Mouse (Mus musculus): ENCODE data around the gene Ifitm1.
A peak's percentile ranks its signal among the peaks of the same experiment; 100 is the strongest.

The Ifitm1 gene

DNA sequence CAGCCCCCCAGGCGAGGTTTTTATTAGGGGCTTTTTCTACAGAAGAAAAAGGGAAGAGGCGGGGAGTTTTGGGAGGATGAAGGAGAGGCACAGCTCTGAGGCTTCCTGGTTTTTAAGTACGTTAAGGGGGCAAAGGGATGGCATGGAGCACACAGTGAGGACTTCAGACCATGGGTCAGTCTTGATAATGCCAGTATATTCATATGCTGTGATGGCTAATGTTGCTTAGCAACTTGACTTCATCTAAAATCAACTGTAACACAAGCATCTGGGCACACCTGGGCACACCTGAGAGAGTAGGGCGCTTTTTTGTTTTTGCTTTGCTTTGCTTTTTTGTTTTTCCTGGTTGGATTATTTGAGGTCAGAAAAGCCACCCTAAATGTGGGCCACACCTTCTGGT lies at the start of gene Ifitm1:
TSS of gene Ifitm1 (plus strand) at position 301 of the 400 bp plus-strand sequence.
- no peak for DNase-seq (ENCODE audit: low spot score in 2 of 2)

DNA sequence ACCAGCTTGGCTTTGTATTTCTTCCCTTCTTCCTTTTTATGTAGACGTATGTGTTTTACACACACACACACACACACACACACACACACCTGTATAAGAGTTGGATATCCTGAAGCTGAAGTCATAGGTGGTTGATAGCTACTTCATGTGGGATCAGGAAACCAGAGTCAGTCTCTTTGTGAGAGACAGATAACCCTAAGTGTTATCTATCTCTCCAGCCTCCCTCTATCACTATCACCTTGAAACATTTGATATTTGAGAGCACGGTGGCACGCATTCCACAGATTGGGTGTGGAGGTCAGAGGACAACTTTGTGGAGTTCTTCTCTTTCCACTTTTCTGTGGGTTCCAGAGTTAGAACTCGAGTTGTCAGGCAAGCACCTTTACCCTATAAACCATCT lies 47.1 kb upstream of the Ifitm1 start:
- DNase-seq (ENCODE audit: low spot score in 2 of 2) = no peak

DNA sequence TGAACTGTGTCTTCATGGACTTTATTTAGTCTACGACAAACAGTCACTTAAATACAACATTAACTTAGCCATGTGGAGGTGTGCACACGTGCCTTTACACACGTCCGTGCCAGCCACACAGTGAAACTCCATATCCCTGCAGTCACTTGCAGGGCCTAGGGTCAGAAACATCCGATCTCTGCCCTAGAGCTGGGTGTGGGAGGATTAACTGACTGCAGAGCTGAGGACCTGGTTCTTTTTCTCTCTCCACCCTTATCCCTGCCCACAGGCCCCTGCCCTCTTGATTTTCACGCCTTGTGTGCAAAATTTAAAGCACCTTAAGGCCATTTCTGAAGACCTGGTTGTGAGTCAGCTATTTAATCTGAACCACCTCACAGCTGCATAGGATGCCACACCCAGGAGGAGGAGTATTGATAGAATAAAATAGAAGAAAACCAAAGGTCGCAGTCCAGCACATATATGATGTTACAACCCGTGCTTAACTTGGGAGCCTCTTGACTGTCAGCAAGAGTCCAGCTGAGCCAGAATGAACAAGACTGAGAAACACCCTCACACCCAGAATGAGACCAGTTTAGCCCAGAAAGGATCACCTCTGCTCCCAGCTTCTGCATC lies 46.5 kb upstream of the Ifitm1 start, which contains the start of gene Nlrp6:
TSS of gene Nlrp6 (plus strand) at position 485 of the 612 bp plus-strand sequence.
- DNase-seq (ENCODE audit: low spot score in 2 of 2) = no peak

DNA sequence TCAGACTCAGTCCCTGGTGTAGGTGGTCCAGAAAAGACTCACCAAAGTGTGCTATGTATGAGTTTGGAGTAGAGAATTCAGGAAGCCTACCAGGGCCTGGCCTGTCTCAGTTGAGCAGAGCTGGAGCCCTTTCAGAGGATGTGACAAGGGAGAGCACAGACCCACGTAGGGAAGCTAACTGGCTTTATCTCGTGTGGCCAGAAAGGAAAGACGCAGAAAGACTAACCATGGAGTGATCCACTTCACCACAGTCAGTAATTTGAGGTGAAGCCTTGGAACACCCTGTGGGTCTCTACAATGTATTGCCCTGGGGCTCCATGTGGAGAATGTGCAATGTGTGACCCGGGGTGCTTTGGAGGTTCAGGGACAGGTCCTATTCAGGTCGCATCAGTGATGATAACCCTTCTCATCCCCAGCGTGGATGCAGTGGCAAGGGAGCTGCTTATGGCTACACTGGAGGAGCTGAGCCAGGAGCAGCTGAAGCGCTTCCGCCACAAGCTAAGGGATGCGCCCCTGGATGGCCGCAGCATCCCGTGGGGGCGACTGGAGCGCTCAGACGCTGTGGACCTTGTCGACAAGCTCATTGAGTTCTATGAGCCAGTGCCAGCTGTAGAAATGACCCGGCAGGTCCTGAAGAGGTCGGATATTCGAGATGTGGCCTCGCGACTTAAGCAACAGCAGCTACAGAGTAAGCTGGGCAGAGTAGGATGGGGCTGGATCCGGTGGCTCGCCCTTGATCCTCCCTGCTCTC lies 45.6 kb upstream of the Ifitm1 start:
- no peak for DNase-seq (ENCODE audit: low spot score in 2 of 2)

DNA sequence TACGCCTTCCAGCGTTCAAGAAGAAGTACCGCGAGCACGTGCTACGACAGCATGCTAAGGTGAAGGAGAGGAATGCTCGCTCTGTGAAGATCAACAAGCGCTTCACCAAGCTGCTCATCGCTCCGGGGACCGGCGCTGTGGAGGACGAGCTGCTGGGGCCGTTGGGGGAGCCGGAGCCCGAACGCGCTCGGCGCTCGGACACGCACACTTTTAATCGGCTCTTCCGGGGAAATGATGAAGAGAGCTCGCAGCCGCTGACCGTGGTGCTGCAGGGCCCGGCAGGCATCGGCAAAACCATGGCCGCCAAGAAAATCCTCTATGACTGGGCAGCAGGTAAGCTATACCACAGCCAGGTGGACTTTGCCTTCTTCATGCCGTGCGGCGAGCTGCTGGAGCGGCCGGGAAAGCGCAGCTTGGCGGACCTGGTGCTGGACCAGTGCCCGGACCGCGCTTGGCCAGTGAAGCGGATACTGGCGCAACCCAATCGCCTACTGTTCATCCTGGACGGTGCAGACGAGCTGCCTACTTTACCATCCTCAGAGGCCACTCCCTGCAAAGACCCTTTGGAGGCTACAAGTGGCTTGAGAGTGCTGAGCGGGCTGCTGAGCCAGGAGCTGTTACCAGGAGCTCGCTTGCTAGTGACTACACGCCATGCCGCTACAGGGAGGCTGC lies 44.5 kb upstream of the Ifitm1 start:
- DNase-seq (ENCODE audit: low spot score in 2 of 2) = no peak

DNA sequence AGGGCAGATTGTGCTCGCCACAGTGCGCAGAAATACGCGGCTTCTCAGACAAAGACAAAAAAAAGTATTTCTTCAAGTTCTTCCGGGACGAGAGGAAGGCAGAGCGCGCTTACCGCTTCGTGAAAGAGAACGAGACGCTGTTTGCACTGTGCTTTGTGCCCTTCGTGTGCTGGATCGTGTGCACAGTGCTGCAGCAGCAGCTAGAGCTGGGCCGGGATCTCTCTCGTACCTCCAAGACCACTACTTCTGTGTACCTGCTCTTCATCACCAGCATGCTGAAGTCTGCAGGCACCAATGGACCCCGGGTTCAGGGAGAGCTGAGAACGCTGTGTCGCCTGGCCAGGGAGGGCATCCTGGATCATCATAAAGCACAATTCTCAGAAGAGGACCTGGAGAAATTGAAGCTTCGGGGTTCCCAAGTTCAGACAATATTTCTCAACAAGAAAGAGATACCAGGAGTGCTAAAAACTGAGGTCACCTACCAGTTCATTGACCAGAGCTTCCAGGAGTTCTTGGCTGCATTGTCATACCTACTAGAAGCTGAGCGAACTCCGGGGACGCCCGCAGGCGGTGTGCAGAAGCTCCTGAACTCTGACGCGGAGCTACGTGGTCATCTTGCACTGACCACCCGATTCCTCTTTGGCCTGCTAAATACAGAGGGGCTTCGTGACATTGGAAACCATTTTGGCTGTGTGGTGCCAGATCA lies 43.8 kb upstream of the Ifitm1 start:
- DNase-seq (ENCODE audit: low spot score in 2 of 2) = no peak

DNA sequence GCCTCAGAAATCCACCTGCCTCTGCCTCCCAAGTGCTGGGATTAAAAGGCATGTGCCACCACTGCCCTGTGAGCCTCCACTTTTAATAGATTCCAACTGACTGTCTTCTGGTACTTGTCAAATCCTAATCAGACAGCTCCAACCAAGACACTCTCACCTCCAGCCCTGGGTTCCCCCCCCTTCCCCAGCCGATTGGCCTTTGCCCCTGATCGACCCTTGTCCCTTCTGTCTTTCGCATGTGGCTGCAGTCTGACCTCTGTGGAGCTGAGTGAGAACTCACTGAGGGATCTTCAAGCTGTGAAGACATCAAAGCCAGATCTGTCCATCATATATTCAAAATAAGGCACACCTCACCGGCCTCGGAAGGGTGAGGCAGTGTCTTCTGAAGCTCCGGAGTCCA lies 39.8 kb upstream of the Ifitm1 start:
- no peak for DNase-seq (ENCODE audit: low spot score in 2 of 2)

DNA sequence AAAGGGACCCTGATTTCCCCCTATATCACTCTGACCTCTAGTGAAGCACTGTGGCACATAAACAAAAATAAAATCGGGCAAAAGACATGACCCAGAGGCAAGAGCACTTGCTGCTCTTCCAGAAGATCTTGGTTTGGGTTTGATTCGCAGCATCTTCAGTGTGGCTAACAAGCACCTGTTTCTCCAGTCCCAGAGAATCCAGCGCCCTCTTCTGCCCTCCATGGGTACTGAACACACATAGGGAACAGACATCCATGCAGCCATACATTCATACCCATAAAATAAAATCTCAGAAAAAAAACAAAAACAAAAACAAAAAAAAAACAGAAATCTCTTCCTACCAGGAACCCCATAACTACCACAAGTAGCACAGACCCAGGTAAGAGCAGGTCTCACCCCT lies 28.6 kb upstream of the Ifitm1 start:
- DNase-seq (ENCODE audit: low spot score in 2 of 2) = no peak

DNA sequence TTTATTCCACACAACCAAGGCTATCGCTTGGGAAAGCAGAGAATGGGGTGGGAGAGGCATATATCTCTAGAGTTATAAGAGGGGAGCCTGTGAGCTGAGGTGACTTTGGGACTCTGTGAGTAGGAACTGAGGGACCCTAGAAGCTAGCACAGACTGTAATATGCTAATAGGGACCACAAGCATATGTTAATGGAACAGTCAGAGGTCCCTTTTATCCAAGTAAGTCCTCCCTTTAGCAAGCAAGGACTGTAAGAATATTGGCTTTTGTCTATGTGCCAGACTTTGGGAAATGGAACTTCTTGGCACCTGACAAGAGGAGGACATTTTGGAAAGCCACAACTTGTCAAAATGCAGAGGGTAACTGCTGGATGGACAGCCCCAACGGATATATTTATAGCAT lies 28.1 kb upstream of the Ifitm1 start:
- DNase-seq (ENCODE audit: low spot score in 2 of 2) = no peak

DNA sequence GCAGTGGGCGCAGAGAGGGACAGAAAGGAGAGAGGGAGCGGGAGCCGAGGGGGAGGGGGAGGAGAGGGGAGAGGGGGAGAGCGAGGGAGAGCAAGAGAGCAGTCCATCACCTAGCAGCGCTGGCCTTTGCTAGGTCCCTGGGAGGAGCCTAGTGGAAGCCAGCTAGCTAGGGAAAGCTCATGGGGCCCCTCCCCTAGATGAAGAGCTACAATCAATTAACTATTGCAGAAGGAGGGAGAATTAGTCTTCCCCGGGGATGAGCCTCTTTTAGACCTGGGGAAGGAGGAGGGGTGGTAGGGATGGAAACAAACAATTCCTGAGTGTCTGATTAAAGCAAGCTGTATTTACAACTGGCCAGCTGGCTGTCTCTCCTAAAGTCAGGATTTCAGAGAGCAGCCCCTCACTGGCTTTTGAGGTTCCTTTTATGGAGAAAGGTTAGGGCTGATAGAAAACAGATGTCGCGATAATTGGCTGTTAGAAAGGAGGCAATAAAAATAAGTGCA lies 27.3 kb upstream of the Ifitm1 start:
- DNase-seq (ENCODE audit: low spot score in 2 of 2) = no peak

DNA sequence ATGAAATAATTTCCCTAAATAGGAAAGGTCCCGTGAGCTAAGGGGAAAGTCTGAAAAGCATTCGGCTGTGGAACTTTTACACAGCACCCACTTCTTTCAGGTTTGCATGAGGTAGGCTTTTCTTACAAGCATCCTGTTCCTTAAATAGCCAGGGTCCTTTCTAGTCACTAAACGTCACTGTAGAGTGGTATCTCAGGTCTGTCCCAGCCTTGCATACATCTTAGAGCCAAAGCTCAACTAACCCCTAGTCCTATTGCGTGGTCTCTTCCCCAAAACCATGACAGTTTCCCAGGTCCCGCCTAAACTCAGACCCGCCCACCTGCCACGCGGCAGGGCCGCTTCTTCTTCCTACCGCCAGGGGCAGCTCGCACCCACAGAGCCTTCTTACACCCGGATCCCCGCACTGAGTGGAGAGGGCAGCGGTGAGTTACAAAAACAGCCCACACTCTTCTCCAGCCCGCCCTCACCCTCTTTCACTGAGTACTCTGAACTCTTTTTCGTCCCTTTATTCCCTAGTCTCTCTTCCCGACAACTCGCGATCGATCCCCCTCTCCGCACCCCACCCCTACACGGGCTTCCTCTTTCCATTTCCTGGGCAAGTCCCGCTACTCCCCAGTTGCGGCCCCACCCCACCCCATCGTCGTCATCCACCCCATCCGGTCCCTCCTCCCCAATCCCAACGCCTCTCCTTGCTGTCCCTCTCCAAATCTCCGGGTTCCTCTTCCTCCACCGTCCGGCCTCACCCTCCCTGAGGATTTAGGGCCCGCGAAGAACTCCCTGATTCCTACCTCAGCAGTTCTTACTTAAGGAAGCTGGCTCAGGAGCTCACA lies 25.6 kb upstream of the Ifitm1 start, which contains the start of gene Pgghg:
TSS of gene Pgghg (plus strand) at position 170 of the 830 bp plus-strand sequence.
- peak; percentile 29 to 35 for DNase-seq (ENCODE audit: low spot score in 2 of 2)

DNA sequence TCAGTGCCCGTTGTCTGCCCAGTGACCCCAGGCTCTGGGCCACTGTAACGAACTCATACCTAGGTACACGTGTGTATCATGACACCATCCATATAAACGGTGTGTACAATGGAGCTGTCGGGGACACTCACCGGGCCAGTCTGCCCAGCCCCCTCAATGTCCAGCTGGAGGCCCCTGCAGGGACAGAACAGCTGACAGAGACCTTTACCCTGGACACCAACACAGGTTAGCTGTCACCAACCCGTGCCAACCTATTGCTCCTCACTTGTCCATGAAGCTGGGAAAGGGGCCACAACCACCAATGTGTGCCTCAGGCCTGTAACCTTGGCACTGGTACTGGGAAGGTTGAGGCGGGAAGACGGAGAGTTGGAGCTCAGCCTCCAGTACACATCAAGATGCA lies 24.7 kb upstream of the Ifitm1 start:
- no peak for DNase-seq (ENCODE audit: low spot score in 2 of 2)

DNA sequence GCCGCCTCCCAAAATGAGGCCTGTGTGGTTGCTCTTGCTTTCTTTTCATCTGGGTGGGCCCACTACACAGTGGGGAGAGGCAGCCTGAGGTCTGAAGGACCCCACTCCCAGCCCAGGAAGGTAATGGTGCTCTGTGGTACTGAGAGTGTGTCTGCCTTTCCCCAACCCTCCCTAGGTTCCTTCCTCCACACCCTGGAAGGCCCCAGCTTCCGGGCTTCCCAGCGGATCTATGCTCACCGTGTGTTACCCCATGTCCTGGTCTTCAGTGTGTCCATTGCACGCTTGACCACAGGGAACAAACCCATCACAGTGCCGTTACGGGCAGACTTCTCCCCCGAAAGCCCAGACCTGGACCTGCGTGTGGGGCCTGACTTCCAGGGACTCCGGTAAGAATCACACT lies 24.2 kb upstream of the Ifitm1 start:
- DNase-seq (ENCODE audit: low spot score in 2 of 2) = no peak

DNA sequence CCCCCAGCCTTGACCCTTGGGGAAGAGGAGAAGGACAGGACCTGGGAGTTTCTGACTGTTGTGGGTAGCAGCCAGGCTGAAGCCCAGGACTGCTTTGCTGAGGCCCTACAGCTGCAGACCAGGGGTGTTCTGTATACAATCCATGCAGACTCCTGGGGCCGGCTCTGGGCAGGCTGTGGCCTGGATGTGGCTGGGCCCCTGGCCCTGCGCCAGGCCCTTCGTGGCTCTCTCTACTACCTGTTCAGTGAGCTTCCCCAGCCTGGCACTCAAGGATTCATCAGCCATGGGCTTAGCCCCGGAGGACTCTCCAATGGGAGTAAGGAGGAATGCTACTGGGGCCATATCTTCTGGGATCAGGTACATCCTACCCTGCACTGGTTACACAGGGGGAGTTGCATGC lies 23.7 kb upstream of the Ifitm1 start:
- DNase-seq (ENCODE audit: low spot score in 2 of 2) = no peak

DNA sequence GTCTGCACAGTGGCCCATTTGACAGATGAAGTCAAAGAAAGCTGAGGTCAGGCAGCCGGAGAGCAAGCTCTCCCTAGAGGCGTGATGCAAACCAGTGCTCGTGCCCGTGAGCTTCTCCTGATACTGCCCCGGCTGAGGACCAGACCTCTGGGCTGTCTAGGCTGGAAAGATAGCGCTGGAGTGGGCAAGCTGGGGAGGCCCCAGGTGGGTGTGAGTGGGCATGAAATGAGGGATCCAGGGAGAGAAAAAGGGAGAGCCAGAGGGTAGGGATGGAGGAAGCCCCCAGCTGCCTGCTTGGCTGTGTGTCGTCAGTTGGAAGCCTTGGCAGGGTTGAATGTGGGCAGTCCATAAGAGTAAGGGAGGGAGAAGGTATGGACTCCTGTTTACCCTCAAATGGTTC lies 22.8 kb upstream of the Ifitm1 start:
- no peak for DNase-seq (ENCODE audit: low spot score in 2 of 2)

DNA sequence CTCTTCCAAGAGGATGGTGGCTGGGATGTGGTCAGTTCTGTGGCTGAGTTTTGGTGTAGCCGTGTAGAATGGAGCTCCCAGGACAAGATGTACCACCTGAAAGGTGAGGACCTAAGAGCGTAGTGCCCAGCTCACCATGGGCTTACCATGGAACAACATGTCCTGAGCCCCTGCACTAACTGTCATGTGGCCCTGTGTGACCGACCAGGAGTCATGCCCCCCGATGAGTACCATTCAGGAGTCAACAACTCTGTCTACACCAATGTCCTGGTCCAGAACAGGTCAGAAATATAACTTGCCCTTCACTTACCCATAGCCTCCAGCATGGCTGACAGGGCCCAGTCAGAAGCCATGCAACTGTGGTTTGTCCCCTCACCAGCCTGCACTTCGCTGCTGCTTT lies 21.8 kb upstream of the Ifitm1 start:
- DNase-seq (ENCODE audit: low spot score in 2 of 2) = no peak

DNA sequence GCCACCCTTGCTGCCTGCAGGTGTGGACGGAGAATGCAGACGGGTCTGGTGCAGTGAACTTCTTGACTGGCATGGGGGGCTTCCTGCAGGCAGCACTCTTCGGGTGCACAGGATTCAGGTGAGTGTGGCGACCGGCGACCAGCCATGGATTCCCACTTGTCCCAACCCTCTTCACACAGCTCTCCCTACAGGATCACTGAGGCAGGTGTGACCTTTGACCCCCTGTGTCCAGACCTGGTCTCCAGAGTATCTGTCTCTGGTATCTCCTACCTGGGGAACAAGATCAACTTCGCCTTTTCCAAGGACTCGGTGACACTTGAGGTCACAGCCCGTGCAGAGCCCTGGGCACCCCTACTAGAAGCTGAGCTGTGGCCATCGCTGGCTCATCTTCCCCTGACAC lies 20.7 kb upstream of the Ifitm1 start:
- no peak for DNase-seq (ENCODE audit: low spot score in 2 of 2)

DNA sequence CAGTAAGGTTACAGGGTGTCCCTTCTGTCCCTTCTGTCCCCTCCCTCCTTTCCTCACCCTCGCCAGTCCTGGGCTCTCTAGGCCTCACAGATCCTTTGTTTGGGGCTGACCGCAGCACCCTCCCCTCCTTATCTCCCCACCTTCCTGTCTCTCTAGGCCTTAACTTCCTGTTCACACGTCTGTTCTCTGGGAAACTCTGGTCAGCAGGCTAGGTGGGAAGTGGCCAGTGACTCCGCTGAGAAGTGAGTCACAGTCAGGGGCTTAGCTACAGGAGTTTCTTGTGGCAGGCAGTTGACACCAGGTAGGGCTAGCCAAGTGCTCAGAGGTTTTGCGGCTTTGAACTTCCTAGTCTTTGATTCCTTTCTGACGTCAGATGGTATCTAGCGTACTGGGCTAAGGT lies 20.0 kb upstream of the Ifitm1 start:
- no peak for DNase-seq (ENCODE audit: low spot score in 2 of 2)

DNA sequence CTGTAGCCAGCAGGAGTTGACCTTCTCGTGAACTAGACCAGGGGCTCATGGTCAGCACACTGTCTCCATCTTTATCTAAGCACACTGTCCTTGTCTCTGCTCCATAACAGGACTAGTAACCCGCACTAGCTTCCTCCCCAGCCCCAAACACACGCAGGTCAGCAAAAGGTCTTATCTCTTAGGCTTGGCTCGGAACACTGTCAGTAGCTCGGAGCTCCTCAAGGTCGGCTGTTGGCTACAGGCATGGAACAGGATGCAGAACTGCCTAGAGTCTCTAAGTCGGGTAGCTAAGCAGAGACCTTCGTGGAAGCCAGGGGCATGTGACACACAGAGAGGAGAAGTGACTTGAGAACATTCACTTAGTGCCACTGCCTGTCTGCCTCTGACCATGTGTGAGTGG lies 18.9 kb upstream of the Ifitm1 start:
- no peak for DNase-seq (ENCODE audit: low spot score in 2 of 2)

DNA sequence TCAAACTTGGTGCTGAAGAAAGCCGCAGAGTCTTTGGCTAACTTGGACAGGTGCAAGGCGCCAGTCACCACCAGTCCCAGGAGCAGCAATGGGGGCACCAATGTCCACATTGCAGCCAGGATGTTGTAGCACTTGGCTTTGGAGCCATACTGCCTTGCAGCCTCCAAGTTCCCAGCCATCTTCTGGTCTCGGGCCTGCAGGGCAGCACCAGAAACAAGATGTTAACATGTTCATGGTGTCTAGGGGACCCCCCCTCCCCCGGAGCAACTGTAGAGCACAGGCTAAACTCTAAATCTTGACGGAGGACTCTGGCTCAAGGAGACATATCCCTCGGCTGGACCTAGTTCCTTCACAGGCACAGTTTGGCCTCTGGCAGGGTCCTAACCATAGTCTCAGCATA lies 17.8 kb upstream of the Ifitm1 start:
- no peak for DNase-seq (ENCODE audit: low spot score in 2 of 2)

DNA sequence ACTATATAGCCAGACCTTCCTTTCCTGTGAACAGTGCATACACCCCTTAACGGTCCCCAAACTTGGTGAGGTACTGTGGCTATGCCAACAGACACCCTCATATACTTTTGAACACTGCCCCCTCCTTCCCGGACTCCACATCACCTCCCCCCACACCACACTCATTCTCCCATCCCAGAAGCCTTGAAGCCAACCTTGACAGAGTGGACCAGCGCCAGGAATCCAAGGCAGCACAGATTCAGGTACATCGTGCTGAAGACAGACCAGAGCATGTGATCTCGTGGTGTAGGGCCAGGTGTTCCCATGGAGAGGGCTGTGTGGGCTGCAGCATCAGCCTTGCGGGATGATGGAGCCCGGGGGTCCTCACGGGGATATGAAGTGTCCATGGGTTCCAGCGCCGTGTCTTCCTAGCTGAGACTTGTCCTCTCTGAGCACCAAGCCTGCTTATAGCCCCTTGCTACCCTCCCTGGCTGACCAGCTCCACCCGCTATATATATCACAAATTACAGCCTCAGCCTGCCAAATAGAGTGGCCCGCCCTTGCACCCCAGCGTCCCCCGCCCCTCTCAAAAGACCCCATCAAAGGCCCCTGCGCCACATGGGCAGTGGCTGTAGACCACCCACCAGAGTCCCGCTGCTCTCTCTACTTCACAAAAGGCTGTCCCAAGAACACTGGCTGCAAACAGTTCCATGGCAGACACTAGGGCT lies 17.0 kb upstream of the Ifitm1 start, which contains the start of gene Ifitm5:
TSS of gene Ifitm5 (minus strand) at position 468 of the 707 bp plus-strand sequence.
- DNase-seq (ENCODE audit: low spot score in 2 of 2) = no peak
